Mouse (Mus musculus): ENCODE data around the gene Flna. TPM values are rescaled to one million over a fixed set of nuclear protein-coding genes. Genes with fewer than 3 reads are reported as not detected.
A peak's percentile ranks its signal among the peaks of the same experiment; 100 is the strongest.
"Not testable (repeated sequence)": the region's sequence is repeated elsewhere in the genome, so short reads cannot be mapped to it uniquely, and the experiment has no call there.

Gene Flna
- total RNA-seq, 2 experiments from 2014 or later: 434 to 445 TPM

DNA sequence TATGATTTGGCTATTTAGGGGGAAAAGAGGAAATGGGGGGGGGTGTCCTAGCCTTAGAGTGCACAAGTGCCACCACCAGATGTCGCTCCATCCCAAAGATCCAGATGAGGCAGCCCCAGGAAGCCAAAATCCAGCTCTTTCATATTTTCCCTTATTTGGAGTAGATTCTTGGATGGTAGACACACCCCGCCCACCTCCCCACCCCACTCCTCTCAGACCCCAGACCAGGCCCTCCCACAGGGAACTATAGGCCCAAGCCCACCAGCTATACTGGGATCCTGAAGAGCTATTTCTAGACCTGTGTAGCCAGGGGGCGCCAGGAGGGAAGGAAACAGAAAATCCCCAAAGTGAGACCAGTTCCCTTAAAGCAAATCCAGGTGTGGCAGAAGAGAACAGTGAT lies 969 bp downstream of the Flna start:
- intact Hi-C loops (cut with DNase I): loop anchor here (5.0 to 10.0 kb wide), 2 partner anchors 134 to 164 kb away; no protein-coding TSS in a partner anchor

DNA sequence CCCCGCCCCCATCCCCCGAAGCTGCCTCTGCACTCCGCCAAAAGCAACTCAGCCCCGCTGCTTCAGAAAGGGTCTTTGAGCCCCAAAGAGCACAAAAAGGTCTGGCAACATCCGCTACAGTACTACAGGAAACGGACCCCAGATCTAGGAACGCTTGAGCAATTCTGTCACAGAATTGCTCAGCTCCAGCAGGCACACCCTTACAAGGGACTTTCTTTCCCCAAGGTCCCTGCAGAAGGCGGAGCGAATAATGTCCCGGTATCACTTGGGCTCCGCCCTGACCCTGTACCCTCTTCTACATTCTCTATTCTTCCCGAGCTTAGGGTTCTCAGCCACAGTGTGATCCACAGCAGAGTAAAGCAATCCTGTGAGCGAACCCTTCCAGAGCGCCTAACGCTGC lies 2.9 kb downstream of the Flna start:
- intact Hi-C loops (cut with DNase I): loop anchor here (5.0 to 10.0 kb wide), 2 partner anchors 132 to 166 kb away; no protein-coding TSS in a partner anchor
- no peak for DNase-seq

More for the DNA sequence above, 969 bp downstream of the Flna start:
- peak; percentile 63 for DNase-seq

DNA sequence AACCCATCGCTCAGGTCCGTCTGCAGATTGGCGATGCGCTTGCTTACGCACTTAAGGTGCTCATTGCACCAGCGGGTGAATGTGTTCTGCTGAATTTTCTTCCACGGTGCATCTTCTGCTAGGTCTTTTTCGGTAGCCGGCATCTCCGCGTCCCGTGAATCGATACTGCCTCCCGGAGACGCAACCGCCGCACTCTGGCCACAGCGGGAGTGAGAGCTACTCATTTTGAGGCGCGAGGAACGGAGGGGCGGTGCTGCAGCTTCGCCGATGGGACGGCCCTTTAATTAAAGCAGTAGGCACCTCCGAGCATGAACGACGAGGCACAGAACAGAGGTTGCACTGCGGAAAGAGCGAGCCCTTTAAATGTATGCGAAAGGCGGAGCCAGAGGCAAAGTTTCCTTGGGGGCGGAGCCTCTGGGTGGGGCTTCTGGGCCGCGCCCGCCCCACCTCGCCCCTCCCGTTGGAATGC lies 3.4 kb downstream of the Flna start:
- DNase-seq: peak; percentile 88

DNA sequence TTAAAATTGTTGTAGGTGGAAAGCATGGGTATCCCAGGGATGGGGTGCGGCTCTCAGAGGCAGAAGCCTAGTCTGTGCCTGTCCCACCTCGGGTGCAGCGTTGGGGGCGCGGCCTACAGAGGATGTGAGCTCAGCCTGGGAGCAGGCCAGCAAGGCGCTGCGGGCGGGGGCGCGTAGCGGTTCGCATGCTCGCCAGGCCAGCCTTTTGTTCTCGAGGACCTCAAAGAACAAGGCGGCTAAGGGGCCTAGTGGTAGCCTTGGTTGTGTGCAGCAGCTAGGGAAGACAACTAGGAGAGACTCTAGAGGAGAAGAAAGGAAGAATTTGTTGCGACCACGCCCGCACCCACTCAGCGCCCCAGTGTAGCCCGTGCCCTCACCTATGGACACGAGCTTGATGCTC lies 3.9 kb downstream of the Flna start:
- intact Hi-C loops (cut with DNase I): loop anchor here (5.0 to 10.0 kb wide), 2 partner anchors 131 to 167 kb away; no protein-coding TSS in a partner anchor
- DNase-seq: peak; percentile 88

More for the DNA sequence above, 3.4 kb downstream of the Flna start:
- intact Hi-C loops (cut with DNase I): loop anchor here (5.0 to 10.0 kb wide), 2 partner anchors 131 to 166 kb away; no protein-coding TSS in a partner anchor

DNA sequence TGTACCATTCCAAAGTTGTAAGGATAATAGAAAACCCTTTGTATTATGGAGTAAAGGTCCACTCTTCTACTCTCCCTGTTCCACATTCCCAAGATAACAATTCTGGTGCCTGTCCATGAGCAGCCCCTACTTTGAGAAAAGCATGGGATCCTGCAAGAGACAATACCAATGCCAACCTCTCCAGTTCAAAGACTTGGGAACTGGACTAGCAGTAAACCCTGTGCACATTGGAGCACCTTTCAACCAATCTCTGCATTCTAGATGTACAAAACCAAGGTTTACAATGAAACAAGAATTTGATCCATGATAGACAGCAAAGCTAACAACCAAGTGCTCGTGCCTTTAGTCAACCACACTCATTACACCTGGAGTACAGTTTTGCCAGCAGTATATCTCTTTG lies 4.5 kb downstream of the Flna start:
- no peak for DNase-seq
- intact Hi-C loops (cut with DNase I): loop anchor here (5.0 to 10.0 kb wide), 2 partner anchors 130 to 167 kb away; no protein-coding TSS in a partner anchor

DNA sequence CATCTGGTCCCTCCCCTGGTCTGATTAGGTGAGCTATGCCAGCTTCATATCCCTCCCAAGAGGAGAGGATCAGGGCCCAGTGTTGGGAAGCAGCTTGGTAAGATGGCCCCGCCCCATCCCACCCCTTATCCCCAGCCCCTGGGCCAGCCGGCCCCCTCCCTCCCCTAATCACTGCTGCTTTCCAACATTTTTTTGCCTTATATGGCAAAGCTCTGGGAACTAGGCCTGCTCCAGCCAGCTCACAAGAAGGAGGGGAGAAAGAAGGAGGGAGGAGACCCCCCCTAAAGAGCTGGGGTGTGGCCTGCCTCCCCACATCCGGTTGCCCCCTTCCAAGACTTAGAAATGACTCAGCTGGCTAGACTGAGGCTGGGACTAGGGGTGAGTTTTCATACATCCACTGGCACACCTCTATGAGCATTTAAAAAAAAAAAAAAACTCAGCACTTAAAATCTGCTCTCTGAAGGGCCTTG lies 5.0 kb downstream of the Flna start:
- intact Hi-C loops (cut with DNase I): loop anchor here (5.0 to 10.0 kb wide), 2 partner anchors 130 to 168 kb away; no protein-coding TSS in a partner anchor

DNA sequence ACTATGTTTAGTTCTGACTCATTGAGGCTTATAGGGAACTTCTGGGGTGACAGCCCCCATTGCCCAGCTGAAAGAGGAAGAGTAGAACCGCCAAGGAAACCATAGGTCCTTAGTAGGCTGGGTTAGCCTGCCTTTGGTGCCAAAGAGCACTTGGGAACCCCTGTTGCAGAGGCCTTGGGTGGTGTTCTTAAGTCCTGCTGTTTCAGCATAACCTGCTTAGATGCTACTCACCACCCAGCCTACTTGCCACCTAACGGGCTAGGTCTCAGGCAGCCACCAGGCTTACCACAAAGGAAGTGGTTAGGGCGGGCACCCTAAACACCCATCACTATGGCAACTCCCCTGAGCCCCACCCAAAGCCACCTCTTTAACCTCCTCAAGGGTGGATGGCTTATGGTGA lies 5.8 kb downstream of the Flna start:
- no peak for DNase-seq
- intact Hi-C loops (cut with DNase I): loop anchor here (10.0 kb wide), 1 partner anchor 129 kb away; no protein-coding TSS in a partner anchor

More for the DNA sequence above, 5.0 kb downstream of the Flna start:
- peak; percentile 48 for DNase-seq

DNA sequence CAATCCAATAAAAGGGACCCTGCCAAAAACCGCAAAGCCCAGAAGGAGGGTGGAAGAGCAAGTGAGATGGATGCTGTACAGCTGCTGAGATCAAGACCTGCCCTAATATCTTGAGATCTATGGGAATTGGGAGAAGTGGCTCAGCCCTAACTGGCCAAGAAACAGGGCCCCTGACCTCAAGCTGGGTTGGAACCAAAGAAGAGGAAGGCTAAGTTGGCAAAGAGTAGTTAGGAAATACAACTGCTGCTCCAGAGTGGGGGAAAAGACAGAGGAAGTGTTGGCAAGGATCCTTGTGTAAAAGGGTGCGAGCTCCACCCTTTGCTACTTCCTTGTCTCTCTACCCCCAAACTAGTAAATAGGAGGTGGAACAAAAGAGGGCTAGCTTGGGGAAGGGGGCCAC lies 6.2 kb downstream of the Flna start:
- DNase-seq: no peak
- intact Hi-C loops (cut with DNase I): loop anchor here (10.0 kb wide), 1 partner anchor 129 kb away; no protein-coding TSS in a partner anchor

DNA sequence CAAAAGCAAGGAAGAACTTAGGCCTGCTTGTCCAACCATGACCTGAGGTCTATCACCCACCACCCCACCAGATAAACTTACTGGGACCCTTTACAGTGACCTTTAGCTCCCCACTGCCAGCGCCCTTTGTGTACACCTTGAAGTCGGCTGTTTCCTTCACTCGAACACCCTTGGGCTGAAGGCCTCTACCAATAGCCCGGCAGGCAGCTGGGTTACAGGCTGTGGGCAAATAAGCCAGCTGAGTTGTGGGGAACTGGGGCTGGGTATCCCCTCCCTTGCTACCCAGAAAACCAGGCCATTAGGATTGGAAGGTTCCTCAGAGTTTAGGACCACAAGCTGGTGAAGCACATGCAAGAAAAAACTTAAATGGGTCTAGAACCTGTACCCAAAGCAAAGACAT lies 9.3 kb downstream of the Flna start:
- intact Hi-C loops (cut with DNase I): loop anchor here (10.0 kb wide), 1 partner anchor 126 kb away; no protein-coding TSS in a partner anchor
- DNase-seq: no peak

DNA sequence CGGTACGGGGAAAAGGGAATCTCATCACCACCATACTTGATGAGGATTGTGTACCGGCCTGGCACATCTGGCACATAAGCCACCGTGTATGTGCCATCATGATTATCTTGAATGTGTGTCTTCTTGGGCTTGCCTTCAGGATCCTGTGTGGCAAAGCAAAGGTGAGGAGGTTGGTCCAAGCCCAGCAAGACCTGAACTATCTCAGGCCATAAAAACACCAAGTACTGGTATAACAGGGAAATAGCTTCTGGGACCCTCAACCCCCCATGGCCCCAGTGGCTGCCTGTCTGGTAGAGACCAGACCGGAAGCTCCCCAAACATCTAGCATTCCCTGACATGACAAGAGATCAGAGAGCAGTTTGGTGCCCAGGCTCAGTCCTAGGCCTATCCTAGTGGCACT lies 16.4 kb downstream of the Flna start:
- intact Hi-C loops (cut with DNase I): loop anchor here (10.0 kb wide), 1 partner anchor 278 kb away; no protein-coding TSS in a partner anchor
- DNase-seq: no peak

DNA sequence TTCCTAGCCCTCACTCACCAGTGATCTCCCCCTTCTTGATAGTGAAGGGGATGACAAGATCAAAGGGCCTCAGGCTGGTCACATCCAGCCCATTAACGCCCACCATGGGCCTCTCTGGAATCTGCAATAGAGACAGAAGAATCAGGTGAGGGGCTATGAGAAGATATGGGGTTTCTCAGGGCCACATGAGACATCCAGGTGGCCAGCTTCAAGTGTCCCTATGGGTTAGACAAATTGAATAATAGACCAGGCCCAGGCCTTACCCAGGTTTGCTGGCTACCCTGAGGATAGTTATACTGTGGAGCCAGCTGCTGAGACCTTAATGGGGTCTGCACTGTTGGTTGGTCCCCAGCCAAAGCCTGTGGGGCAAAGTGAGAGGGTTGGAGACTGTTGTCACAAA lies 19.6 kb downstream of the Flna start:
- intact Hi-C loops (cut with DNase I): loop anchor here (10.0 kb wide), 1 partner anchor 275 kb away; no protein-coding TSS in a partner anchor

DNA sequence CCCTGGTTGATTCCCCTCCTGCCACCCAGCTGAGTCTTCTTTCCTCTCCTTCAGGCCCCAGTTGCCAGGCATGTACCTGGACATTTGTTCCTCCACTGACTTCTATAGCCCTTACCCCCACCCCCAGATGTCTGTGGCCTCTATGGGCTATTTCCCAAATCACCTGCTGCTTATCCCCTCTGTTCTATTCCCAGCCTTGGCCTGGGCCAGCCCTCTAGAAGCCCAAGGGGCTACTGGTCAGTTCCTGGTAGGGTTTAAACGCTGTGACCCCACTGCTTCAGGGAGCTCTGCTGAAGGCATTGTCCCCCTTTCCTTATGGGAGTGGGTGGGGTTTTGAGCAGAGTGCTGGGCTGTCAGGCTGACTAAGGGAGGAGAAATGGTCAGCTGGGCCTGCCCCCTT lies 29.5 kb downstream of the Flna start:
- DNase-seq; intact Hi-C loops (cut with DNase I): not testable (repeated sequence)

More for the DNA sequence above, 19.6 kb downstream of the Flna start:
- DNase-seq: no peak

DNA sequence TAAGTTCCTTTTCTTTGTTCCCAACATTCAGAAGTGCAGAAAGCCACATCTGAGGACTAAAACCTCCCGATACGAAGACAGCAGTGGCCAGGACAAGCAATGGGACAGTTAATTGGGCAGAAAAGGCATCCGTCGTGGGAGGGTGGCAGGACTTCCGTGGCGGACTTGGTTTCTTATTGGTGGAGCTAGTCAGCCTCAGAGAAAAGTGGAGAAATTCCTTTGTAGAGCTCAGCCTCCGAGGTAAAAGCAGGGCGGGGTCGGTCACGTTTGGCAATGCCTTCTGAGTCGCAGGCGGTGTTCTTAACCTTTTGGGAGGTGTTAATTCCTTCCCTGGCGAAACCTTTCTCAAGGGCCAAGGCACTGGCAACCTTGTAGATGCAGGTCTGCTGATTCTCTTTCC lies 30.2 kb downstream of the Flna start:
- DNase-seq: no peak
- intact Hi-C loops (cut with DNase I): no loop called here

DNA sequence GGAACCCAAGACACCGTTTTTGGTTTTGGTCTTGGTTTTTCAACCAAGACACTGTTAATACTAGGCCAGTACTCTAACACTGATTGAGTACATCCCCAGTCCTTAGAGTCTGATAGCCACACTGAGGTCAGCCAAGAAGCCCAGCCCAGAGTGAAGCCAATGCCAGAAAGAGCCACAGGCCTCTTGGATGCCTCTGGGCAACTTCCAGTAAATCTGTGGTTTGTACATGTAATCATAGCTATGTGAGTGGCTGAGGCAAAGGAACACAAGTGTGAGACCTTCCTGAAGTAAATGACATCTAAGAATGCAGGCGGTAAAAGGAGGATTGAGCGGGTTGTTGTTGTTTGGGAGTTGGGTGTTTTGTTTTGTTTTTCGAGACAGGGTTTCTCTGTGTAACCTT lies 31.1 kb downstream of the Flna start:
- intact Hi-C loops (cut with DNase I): no loop called here
- DNase-seq: no peak

DNA sequence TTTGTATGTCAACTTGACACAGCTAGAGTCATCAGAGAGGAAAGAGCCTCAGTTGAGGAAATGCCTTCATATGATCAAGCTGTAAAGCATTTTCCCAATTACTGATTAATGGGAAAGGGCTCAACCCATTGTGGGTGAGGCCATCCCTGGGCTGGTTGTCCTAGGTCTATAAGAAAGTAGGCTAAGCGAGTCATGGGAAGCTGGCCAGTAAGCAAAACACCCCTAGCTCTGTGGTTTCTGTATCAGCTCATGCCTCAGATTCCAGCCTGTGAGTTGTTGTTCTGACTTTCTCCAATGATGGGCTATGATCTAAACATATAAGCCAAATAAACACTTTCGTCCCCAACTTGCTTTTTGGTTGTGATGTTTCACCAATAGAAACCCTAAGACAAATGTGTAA lies 46.1 kb downstream of the Flna start:
- intact Hi-C loops (cut with DNase I): no loop called here
- no peak for DNase-seq

DNA sequence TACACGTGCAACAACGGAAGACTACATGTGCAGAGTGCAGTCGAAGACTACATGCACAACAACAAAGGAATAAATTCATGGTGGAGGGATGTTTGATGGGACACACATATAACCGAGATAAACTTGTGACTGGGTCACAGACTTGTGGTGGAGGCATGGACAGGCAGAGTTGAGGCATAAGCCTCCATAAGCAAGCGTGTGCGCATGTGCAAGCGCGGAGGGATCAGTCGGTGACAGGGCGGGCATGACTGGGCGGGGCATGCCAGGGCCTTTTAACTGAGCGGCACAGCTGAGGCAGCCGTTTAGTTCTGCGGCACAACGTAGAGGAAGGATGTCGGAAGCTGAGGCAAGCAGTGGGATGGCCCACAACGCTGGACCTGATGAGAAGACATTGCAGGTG lies 72.7 kb downstream of the Flna start, which contains the start of gene Tktl1:
Gene Tktl1 (plus strand): TSS at position 301 of the 400 bp plus-strand sequence.
- no peak for DNase-seq
- intact Hi-C loops (cut with DNase I): no loop called here

Small RNA genes within 50 kb of the gene (microRNA-seq; reads per million reads assigned to microRNA genes)
- not detected for gene Mir7091

Other genes with a start within 250 kb of the Flna start
- 10 to 100 TPM; 45.2 to 50.7 TPM for gene Irak1, start 225.9 kb downstream of the Flna start, total RNA-seq (2021)
- not detected for gene Opn1mw, start 122.4 kb downstream of the Flna start, total RNA-seq (2021)
- 10 to 100 TPM; 81.8 to 88.9 TPM for gene Mecp2, start 114.5 kb downstream of the Flna start, total RNA-seq (2021)
- gene Tex28, start 82.0 kb downstream of the Flna start, total RNA-seq (2021): not detected
- gene Tktl1, start 72.6 kb downstream of the Flna start, total RNA-seq (2021): not detected
- 10 to 100 TPM; 48.2 to 52.3 TPM for gene Emd, start 4.9 kb upstream of the Flna start, total RNA-seq (2021)
- gene Rpl10, start 21.0 kb upstream of the Flna start, total RNA-seq (2021): 100 to 1,000 TPM; 264 to 422 TPM
- 10 to 100 TPM; 54.8 to 57.4 TPM for gene Taz, start 32.1 kb upstream of the Flna start, total RNA-seq (2021)
- gene Dnase1l1, start 32.5 kb upstream of the Flna start, total RNA-seq (2021): 1 to 10 TPM; 2.5 to 5.0 TPM
- 100 to 1,000 TPM; 228 to 244 TPM for gene Atp6ap1, start 47.3 kb upstream of the Flna start, total RNA-seq (2021)
- gene Gdi1, start 55.2 kb upstream of the Flna start, total RNA-seq (2021): 100 to 1,000 TPM; 745 to 773 TPM
- 10 to 100 TPM; 45.7 to 49.8 TPM for gene Fam50a, start 63.2 kb upstream of the Flna start, total RNA-seq (2021)
- 100 to 1,000 TPM; 172 to 190 TPM for gene Plxna3, start 79.2 kb upstream of the Flna start, total RNA-seq (2021)
- gene Lage3, start 103.8 kb upstream of the Flna start, total RNA-seq (2021): 10 to 100 TPM; 34.2 to 34.5 TPM
- gene Ubl4a, start 123.4 kb upstream of the Flna start, total RNA-seq (2021): 10 to 100 TPM; 43.2 to 48.8 TPM
- 1 to 10 TPM; 2.7 to 3.8 TPM for gene Slc10a3, start 123.5 kb upstream of the Flna start, total RNA-seq (2021)
- gene Fam3a, start 143.5 kb upstream of the Flna start, total RNA-seq (2021): 10 to 100 TPM; 20.4 to 22.2 TPM
- 10 to 100 TPM; 25.9 to 34.0 TPM for gene Ikbkg, start 143.5 kb upstream of the Flna start, total RNA-seq (2021)
- 10 to 100 TPM; 48.4 to 50.7 TPM for gene G6pdx, start 179.4 kb upstream of the Flna start, total RNA-seq (2021)
- gene Gm6880, start 231.6 kb upstream of the Flna start, total RNA-seq (2021): not detected

Measured in left cerebral cortex, postnatal 4 days (tissue).